Mouse (Mus musculus) spleen, adult 2 months (tissue): ENCODE measurements around the gene Apobec2. TPM values are rescaled to one million over a fixed set of nuclear protein-coding genes. Genes with fewer than 3 reads are reported as not detected.

ENCODE experiments used
- DNase-seq, 2 experiments: peaks; one replicate each; pipeline versions ENCODE4 v3.0.0 to v3.0.0-alpha.2; 2012 to 2021; ENCODE audit warnings: low spot score in 2 of 2, low read depth in 1 of 2
- H3K27ac ChIP-seq: fragments of 200-500 bp; 2 replicates; pipeline ENCODE4 v1.5.1; 2012; ENCODE audit warnings: low read length, inconsistent platforms; ENCODE audit not compliant: insufficient read depth
- H3K27me3 ChIP-seq: fragments of 200-500 bp; 2 replicates; pipeline ENCODE4 v1.6.1; 2012; ENCODE audit warnings: mild to moderate bottlenecking, moderate library complexity, low read length, inconsistent platforms; ENCODE audit not compliant: control insufficient read depth, insufficient read depth
- H3K36me3 ChIP-seq: fragments of 200-500 bp; 2 replicates; pipeline ENCODE4 v1.6.1; 2012; ENCODE audit warnings: mild to moderate bottlenecking, low read length, inconsistent platforms; ENCODE audit not compliant: control insufficient read depth, insufficient read depth
- H3K4me1 ChIP-seq: fragments of 200-500 bp; 2 replicates; pipeline ENCODE4 v1.6.1; 2011; ENCODE audit warnings: inconsistent platforms; ENCODE audit not compliant: control insufficient read depth, insufficient read depth, insufficient read length
- H3K4me3 ChIP-seq: fragments of 200-500 bp; 2 replicates; pipeline ENCODE4 v1.5.1; 2011; ENCODE audit warnings: mild to moderate bottlenecking, inconsistent platforms; ENCODE audit not compliant: insufficient read depth, insufficient read length; ENCODE audit errors: extremely low read depth
- CTCF ChIP-seq: fragments of 200-500 bp; IDR thresholded peaks from 2 replicates; pipeline ENCODE4 v1.5.1; 2011; ENCODE audit warnings: mild to moderate bottlenecking, inconsistent platforms; ENCODE audit not compliant: insufficient read depth, insufficient read length, insufficient replicate concordance; ENCODE audit errors: extremely low read depth
- POLR2A ChIP-seq: fragments of 200-500 bp; IDR thresholded peaks from 2 replicates; pipeline ENCODE4 v1.6.1; 2011; ENCODE audit warnings: low read depth, low read length, inconsistent platforms
- WGBS: fragments of 180-500 bp; shearing (Covaris S2); methylation state at CpG from one replicate; pipeline ENCODE4 v1.1.7; 2018; 5-methylcytosine and 5-hydroxymethylcytosine counted together
- polyA plus RNA-seq: library from polyadenylated mRNA; depleted of rRNA; stranded (reverse); fragments of >200 nt; gene quantifications from 2 replicates; pipeline ENCODE4 v1.2.3, GENCODE M21; 2012

Gene Apobec2
- polyA plus RNA-seq, 1 experiment = 0.29 TPM

DNA sequence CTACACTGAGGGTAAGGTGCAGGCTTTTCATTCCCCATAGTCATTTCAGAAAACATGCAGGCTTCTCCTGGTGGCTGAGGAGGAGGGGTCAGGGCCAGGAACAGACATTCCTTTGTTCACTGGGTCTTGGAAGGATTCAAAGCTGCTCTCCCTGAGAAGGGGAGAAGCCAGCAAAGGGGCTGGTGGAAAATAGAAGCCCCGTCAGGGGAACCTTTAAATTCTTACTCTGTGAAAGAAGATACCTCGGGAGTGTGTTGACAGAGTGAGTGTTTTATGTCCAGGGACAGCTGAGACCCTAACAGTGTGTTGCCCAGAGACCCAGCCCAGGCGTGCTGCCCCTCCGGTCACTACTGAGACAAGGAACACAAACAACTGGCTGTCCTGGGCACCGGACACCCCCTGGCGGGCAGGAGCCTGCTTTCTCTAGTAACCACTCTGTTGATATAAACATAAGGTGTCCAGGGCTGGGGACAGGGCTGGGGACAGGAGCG is 4.7 kb upstream of the Apobec2 start:
- Histone ChIP-seq H3K27me3 (no peaks in the 10 kb centered on the region), H3K4me1 (no peaks in the 10 kb centered on the region), H3K36me3 (no peaks in the 10 kb centered on the region), H3K4me3 (no peak overlapping the region), H3K27ac (no peak overlapping the region)
- no peak for TF ChIP-seq CTCF
- TF ChIP-seq POLR2A = no peak
- no peak for DNase-seq
- WGBS = 80% methylated on average over 7 of the region's 7 CpGs

DNA sequence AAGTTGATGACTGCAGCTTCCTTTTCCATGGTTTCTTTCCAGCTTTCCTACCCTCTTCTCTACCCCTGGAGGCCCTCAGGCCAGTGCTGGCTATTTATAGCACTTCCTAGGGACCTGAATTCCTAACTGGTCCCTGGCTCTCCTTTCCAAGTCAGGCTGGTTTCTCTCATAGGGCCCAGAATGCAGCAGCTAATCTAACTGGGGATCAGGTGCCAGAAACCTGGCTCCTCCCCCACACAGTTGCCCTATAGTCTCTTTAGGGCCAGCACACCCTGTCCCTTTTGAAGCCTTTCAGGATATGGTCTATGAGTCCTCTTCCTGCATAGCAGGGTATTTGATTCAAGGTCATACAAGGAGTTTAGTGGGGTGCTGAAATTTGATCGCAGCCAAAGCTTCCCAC is 3.8 kb upstream of the Apobec2 start:
- Histone ChIP-seq H3K4me3 (no peak overlapping the region), H3K27me3 (no peaks in the 10 kb centered on the region), H3K27ac (no peak overlapping the region), H3K36me3 (no peaks in the 10 kb centered on the region), H3K4me1 (no peaks in the 10 kb centered on the region)
- 91% methylated on average over 1 of the region's 1 CpGs for WGBS
- no peak for DNase-seq
- no peak for TF ChIP-seq CTCF
- no peak for TF ChIP-seq POLR2A

DNA sequence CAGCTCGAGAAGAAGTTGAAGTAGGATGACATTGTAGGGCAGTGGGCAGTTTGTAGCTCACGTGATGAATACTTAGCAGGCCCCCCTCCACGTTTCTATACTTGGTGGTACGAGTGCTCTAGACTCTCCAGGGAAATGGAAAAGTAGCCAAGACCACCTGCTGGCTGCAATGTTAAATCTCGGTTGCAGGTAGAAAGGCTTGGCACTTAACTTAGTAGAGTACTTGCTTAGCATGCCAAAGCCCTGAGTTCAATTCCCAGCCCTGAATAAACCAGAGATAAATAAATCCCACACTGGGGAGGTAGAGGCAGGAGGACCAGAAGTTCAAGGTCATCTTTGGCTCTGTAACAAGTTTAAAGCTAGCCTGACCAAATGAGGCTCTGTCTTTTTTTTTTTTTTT is 1.7 kb upstream of the Apobec2 start:
- H3K4me3 ChIP-seq = no peak overlapping the region
- TF ChIP-seq POLR2A = no peak
- no peak for TF ChIP-seq CTCF
- H3K27ac ChIP-seq = no peak overlapping the region
- H3K4me1 ChIP-seq = peaks cover 5% of the 10 kb centered on the region; the same call in 1 of the 2 replicates
- H3K36me3 ChIP-seq = no peaks in the 10 kb centered on the region
- DNase-seq = no peak
- H3K27me3 ChIP-seq = no peaks in the 10 kb centered on the region
- 86% methylated on average over 5 of the region's 5 CpGs for WGBS

DNA sequence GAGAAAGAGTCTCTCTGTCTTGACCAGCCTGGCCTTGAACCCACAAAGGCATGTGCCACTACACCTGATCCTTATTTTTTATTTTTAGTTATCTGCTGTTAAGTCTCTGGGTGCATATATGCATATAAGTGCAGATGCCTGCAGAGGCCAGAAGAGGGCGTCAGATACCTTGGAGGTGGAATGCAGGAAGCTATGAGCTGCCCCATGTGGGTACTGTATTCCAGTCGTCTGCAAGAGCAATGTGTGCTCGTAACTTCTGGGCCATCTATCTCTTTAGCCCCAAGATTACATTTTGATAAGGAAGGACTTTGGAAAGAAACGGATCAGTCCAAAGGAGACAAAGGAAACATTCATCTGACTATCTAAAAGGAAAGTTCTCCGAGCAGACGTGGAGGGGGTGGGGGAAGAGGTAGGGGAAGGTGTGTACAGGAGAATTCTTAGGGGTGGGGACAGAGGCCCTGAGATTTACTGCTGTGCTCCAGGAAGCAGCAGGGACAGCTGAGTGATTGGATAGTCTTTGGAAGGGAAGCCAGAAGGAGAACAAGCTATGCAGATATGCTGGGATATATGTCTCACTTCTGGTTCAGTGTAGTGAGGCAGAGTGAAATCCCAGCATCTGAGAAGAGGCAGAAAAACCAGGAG is 1.1 kb upstream of the Apobec2 start:
- H3K36me3 ChIP-seq = no peaks in the 10 kb centered on the region
- no peaks in the 10 kb centered on the region for H3K27me3 ChIP-seq
- no peak for DNase-seq
- H3K4me1 ChIP-seq = peaks cover 8% of the 10 kb centered on the region; the same call in 1 of the 2 replicates
- WGBS = 81% methylated on average over 6 of the region's 6 CpGs
- TF ChIP-seq CTCF (no peak), POLR2A (no peak)
- no peak overlapping the region for H3K4me3 ChIP-seq
- no peak overlapping the region for H3K27ac ChIP-seq

DNA sequence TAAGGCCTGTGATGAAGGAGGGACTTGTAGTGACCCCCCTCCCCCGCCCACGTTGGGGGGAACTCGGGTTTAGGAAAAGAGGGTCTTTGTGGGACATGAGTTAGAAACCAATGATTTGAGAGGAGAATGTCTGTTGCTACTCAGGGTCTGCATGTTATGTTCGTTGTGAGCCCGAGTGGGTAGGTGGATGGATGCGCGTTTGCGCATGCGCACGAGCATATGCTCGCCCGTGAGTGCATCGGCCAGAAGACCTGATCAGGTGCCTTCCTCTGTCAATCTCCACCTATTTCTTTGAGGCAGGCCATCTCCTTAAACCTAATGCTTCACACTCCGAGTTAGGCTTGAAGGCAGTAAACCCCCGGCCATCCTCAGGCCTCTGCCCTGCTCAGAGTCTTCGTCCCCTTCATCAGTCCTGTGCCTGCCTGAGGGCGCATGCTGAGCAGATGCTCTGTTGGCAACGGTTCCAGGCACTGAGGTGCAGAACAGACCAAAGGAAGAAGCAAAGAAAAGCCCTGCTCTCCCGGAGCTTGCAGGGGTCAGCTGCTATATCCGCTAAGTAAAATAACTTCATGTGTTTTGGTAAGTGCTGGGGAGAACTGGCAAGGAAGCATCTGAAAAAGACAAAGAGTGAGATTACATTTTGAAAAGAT is 401 bp upstream of the Apobec2 start:
- H3K4me1 ChIP-seq = peaks cover 14% of the 10 kb centered on the region; the same call in 1 of the 2 replicates
- no peak overlapping the region for H3K4me3 ChIP-seq
- H3K27ac ChIP-seq = no peak overlapping the region
- no peaks in the 10 kb centered on the region for H3K36me3 ChIP-seq
- no peak for TF ChIP-seq CTCF
- no peaks in the 10 kb centered on the region for H3K27me3 ChIP-seq
- no peak for DNase-seq
- 91% methylated on average over 20 of the region's 20 CpGs for WGBS

DNA sequence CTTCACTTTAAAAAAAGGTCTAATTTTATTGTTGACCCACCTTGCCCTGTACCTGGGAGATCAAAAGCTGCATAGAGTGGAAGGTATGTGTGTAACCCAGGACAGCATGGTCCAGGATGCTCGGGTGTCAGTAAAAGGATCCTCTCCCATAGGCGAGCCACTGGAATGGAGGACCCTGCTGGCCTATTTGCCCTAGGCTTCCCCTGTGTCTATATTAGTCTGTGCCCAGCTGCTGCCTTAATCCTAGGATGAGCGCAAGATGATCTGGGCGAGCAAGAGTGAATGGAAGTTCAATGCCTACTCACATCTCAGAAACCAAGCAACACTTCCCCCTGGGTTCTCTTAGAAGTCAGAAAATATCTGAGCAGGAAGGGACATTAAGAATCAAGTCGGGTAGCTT is 1.7 kb downstream of the Apobec2 start:
- H3K36me3 ChIP-seq = no peaks in the 10 kb centered on the region
- DNase-seq = no peak
- H3K27ac ChIP-seq = no peak overlapping the region
- H3K4me1 ChIP-seq = peaks cover 27% of the 10 kb centered on the region
- 74% methylated on average over 5 of the region's 5 CpGs for WGBS
- no peak for TF ChIP-seq POLR2A
- no peak for TF ChIP-seq CTCF
- H3K4me3 ChIP-seq = no peak overlapping the region
- no peaks in the 10 kb centered on the region for H3K27me3 ChIP-seq

DNA sequence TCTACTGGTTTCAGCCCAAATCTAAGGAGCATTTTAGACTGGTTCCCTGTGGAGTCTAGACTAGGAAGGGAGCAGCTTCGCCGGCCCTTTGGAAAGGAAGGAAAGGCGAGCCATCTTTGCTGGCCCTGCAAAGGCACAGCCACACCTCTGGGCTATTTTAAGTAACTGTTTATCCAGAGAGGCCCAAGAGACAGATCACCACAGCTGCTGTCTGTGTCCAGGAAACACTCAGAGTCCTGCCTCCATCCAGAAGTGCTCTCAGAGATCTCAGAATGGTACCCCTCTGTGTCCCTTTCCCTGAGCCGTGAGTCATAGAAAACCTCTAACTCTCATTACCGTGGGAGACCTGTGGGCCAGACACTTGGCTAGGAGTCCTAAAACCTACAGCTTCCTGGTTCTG is 2.3 kb downstream of the Apobec2 start:
- Histone ChIP-seq H3K36me3 (no peaks in the 10 kb centered on the region), H3K27me3 (no peaks in the 10 kb centered on the region), H3K4me3 (no peak overlapping the region), H3K27ac (no peak overlapping the region; the same call in 1 of the 2 replicates), H3K4me1 (peaks cover 30% of the 10 kb centered on the region)
- DNase-seq = no peak
- TF ChIP-seq CTCF (no peak), POLR2A (no peak)
- WGBS = 30% methylated on average over 5 of the region's 5 CpGs
